Mouse (Mus musculus) left cerebral cortex, postnatal 14 days (tissue): ENCODE data around the gene Rcor1. TPM values are rescaled to one million over a fixed set of nuclear protein-coding genes. Genes with fewer than 3 reads are reported as not detected.
A peak's percentile ranks its signal among the peaks of the same experiment; 100 is the strongest.

Experiments used
- DNase-seq, 2 experiments: peaks; one replicate each; pipeline ENCODE4 v3.0.0; 2021 to 2022; ENCODE audit warnings: low spot score in 2 of 2, mixed read lengths in 1 of 2
- intact Hi-C: fragments of 180-260 bp; cut with DNase I; formaldehyde crosslinking; loops from one replicate; pipeline ENCODE4 v1.15.1; 2025
- long read RNA-seq, 2 experiments: library from polyadenylated mRNA; stranded (forward); transcript quantifications; one replicate each; pipeline ENCODE4 v2.0.0; 2021
- total RNA-seq, 2 experiments: library from RNA; stranded (reverse); gene quantifications; 2 replicates each; pipeline ENCODE4 v1.2.3; 2021

Rcor1 gene
- total RNA-seq = 10 to 100 TPM; 17.9 to 18.8 TPM
- long read RNA-seq, experiment 1, full-length matches to known transcripts = 4 of 14 reads
- long read RNA-seq, experiment 1, partial matches to known transcripts = 6 of 14 reads
- long read RNA-seq, experiment 1, other reads (novel, unspliced or antisense) = 4 of 14 reads
- long read RNA-seq, experiment 2, full-length matches to known transcripts = 3 of 5 reads
- long read RNA-seq, experiment 2, partial matches to known transcripts = 0 of 5 reads
- long read RNA-seq, experiment 2, other reads (novel, unspliced or antisense) = 2 of 5 reads

DNA sequence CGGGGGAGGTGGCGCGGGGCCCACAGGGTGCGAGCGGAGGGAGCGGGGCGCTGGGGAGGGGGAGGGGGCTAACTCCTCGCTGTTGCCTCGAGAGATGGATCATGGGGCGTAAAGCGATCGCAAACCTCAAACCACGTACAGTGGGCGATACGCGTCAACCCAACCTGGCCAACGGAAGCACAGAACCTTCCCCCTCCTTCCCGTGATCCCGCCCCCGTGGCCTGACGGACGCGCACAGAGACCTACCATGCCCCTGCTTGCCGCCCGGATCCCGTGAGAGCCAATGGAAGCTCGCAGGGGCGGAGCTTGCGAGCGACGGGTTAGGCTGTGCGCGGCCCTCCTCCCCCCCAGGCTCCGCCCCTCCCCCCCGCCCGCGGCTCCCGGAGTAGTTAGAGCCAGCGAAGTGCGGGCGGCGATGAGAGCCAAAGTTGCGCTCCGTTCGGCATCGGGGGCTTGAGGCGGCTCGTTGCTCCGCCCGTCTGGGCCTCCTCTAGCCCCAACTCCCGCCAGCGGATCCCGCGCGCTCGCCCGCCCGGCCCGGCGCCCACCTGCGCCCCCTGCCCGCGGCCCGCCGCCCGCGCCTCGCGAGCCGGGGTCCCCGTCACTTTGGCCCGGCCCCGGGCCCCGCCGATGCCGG, at the start of gene Rcor1:
Rcor1 (plus strand) TSS at position 376 of the 637 bp plus-strand sequence.
- intact Hi-C loops = loop anchor here (5.0 kb wide), 1 partner anchor 47 kb away; no protein-coding TSS in a partner anchor
- peak; percentile 99 for DNase-seq

- DNase-seq = no peak
- intact Hi-C loops = no loop called here
Measured at GRCm38 (mm10) chr12:110989409-110989808, 49.7 kb upstream of the Rcor1 start.

DNA sequence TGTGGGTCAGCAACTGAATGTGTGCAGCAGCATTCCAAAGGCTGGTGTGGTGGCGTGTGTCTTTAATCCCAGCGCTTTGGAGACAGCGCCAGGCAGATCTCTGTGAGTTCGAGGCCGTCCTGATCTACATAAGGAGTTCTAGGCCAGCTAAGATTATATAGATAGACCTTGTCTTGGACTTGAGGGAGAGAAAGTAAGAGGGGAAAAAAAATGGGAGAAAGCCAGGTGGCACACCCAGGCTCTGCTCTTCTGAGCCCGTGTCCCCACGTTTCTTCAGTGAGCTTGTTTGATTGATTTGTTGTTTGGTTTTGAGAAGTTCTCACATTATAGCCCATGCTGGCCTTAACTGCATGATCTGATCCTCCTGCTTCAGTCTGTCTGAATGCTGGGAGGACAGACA, 48.7 kb upstream of the Rcor1 start:
- intact Hi-C loops = loop anchor here (5.0 kb wide), 1 partner anchor 47 kb away; the partner anchor contains the start of gene Rcor1
- no peak for DNase-seq

GRCm38 (mm10) chr12:110991361-110992127, 47.6 kb upstream of the Rcor1 start:
- intact Hi-C loops = loop anchor here (2.0 to 5.0 kb wide), 2 partner anchors 46 to 55 kb away; partner anchors contain the start of gene Rcor1
- peak; percentile 62 to 71 for DNase-seq

GRCm38 (mm10) chr12:110992128-110992553, 47.0 kb upstream of the Rcor1 start:
- peak; percentile 90 for DNase-seq
- intact Hi-C loops = loop anchor here (2.0 to 5.0 kb wide), 2 partner anchors 45 to 55 kb away; partner anchors contain the start of gene Rcor1

GRCm38 (mm10) chr12:110992771-110993170, 46.4 kb upstream of the Rcor1 start:
- intact Hi-C loops = loop anchor here (2.0 to 5.0 kb wide), 2 partner anchors 45 to 56 kb away; partner anchors contain the start of gene Rcor1

DNA sequence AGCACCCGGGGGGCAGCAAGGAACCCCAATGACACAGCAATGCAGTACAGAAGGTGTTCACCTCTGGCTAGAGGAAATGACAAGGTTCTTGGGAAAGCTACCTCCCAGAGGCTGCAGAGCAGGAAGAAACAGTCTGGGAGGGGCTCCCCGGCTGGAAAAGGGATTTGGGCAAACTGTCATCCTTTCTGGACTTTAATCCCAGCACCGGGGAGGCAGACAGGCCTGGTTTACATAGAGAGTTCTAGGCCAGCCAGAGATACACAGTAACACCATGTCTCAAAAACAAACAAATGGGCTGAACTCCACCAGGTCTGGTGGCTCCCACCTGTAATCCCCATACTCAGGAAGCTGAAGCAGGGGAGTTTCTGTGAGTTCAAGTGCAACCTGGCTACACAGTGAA, 45.9 kb upstream of the Rcor1 start:
- intact Hi-C loops = loop anchor here (2.0 to 5.0 kb wide), 2 partner anchors 44 to 56 kb away; partner anchors contain the start of gene Rcor1
- DNase-seq = no peak

More at GRCm38 (mm10) chr12:110992771-110993170, 46.4 kb upstream of the Rcor1 start:
- DNase-seq = no peak

DNA sequence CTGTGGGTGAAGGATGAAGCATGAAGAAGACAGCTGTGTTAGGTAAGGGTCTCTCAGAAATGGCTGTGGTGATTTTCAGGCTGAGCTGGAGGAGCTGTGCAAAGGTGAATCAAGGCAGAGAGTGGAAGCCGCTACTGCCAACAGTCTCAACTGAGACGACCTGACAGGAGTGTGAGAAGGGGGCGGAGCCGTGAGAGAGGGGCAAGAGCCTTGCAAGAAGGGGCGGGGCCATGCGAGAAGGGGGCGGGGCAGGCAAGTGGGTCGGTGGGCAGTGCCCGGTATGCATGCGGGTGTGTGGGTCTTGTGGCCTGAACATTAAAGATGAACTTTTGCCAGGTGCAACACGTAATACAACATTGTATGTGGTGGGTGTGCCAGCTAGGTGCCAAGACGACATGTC, 44.5 kb upstream of the Rcor1 start:
- no peak for DNase-seq
- intact Hi-C loops = loop anchor here (5.0 kb wide), 1 partner anchor 43 kb away; the partner anchor contains the start of gene Rcor1

GRCm38 (mm10) chr12:110998092-110998491, 41.1 kb upstream of the Rcor1 start:
- DNase-seq = no peak
- intact Hi-C loops = no loop called here

DNA sequence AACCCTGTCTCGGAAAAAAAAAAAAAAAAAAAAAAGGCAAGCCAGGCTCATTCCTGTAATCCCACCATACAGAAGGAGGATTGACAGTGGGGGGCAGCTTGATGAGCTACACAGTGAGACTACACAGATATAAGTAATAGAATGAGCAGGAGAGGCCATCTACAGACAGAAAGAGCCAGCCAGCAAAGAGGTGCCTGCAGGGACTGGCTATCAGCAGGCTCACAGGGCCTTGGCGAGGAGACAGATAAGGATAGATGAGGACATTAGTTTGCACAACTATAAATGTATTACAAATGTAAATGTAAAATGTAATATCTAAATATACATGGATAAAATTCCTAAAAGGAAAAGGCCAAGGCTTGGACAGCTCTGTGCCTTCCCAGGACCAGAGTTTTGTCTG, 39.3 kb upstream of the Rcor1 start:
- intact Hi-C loops = no loop called here
- DNase-seq = no peak

DNA sequence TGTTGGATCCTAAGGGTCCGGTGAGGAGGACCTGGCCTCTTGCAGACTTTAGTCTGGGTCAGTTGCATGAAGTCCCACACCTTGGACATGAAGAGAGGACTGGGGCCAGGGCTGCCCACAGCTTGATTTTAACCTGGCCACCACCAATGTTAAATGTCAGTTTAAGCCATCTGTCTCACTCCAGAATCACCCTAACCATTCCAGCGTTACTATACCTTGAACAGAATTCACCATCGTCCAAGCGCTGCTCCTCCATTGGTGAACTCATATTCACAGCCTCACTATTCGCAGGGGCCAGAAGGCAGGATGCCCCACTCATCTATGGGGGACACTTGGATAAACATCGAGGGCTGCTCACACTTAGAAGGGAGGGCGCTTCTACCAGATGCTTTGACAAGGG, 38.2 kb upstream of the Rcor1 start:
- DNase-seq = no peak
- intact Hi-C loops = no loop called here

DNA sequence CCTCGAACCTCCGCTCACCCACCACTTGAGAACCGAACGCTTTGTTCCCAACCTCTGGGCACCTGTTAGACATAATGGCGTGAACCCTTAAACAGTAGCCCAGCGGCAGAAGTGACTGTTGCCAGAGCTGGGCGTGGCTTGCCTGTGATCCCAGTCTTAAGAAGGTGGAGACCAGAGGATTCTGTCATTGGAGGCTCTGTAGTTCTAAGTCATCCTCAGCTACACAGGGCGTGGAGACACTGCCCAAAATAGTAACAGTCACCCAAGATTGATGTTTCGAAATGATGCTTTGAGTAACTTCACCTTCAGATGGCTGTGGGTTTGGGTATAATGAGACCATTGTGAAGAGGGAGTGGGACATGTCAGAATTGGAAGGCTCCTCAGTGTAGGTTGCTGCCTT, 35.0 kb upstream of the Rcor1 start:
- intact Hi-C loops = no loop called here
- no peak for DNase-seq

DNA sequence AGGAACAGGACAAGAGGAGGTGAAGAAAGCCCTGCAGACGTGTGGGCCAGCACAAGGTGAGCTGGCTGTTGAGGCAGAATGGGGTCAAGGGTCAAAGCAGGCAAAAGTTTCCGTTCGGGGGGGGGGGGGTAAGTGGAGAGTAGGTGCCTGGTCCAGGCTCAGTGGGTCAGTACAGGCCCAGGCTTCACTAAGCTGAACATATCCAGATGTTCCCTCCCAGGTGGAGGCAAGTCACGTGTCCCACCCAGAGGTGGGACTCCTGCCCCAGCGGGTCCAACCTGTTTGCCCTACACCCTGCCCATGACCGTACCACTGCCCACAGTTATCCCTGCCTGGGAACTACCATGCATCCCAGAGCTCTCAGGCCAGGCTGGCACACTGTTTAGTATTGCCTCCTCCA, 33.3 kb upstream of the Rcor1 start:
- intact Hi-C loops = no loop called here
- no peak for DNase-seq

DNA sequence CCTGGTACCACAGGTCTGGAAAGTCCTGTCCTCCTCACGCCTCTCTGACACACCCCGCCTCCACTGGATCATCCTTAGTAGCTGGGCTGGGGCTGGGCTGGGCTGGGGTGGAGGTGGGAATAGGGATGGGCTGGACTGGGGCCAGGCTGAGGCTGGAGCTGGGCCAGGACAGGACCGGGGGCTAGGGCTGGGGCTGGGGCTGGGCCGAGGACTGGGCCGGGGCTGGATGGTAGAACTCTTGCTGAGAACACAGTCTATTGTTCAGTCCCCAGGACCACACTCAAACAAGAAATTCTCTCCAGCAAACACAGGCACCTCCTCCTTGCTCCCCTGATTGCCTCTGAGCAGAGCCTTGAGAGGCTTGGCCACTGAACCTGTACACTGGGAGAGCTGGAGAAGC, 32.8 kb upstream of the Rcor1 start:
- no peak for DNase-seq
- intact Hi-C loops = no loop called here

- intact Hi-C loops = no loop called here
- DNase-seq = no peak
Measured at GRCm38 (mm10) chr12:111007134-111008103, 31.7 kb upstream of the Rcor1 start.

DNA sequence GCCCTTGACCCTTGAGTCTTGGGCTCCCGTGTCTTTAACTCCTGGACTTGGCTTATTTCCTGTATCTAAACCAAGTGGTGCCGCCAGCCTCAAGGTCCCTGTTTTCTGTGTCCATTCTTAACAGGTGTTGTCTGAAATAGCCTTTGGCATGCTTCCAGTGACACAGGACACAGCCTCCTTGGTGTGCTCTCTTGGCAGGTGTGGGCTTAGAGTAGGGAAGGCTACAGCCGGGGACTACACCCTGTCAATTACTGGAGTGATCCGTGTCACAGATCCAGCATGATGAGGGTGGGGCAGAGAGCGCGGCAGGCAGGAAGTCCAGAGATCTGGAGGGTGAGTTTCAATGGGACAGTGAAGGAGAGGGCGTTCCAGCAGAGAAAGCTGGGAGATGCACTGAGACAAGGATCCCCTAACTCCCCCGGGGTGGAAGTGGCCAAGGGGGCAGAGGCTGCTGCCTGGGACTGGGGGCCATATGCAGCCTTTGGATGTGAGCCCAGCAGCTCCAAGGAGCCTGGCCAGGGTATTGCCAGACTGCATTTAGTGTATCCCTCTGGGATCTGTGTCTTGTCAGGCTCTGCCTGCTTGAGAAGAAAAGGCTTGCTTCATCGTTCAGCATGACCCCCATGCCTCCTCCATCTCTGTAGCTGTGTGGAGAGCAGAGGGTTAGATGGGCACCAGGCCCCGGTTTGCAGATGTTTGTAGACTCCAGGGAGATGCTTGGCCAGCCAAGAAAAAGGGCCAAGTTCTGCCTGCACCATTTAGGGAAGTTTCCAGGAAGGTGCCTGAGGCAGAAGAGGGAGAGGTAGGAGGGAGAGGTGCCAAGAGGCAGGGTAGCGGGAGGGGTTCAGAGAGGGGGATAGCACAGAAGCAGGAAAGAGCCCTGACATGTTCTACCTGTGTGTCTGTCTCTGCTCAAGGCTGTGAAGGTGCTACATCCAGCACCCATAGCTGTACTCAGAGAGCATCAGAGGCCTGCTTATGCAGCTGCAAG, 30.4 kb upstream of the Rcor1 start:
- intact Hi-C loops = no loop called here
- no peak for DNase-seq

DNA sequence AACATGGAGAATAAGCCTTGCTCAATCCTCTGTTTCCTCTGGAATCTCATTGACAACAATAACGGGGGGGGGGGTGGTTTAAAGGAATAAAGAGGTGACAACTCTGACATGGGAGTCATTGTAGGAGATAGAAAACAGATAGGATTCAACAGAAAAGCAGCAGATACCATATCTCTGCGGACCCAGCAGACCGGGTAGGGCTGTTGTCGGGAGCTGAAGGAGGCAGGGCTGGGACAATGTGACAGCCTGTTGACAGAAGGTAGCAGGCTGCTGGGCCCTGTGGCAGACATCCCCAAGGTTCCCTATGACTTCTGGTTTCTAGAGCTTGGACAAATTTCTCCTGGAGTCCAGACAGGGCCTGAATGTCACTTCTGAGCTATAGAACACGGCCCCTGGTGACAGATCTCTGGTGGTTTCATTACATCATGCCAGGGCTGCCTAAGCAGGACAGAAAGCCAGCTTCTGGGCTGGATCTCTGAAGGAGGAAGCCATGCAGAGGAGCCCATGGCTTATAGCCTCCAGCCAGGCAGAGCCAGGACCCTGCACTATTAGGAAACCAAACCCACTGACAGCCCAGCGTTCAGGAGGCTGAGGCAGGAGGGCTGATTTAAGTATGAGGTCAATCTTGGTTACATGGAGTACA, 29.4 kb upstream of the Rcor1 start:
- intact Hi-C loops = no loop called here
- DNase-seq = no peak
